Mouse (Mus musculus) lung, embryonic 14.5 days (tissue): ENCODE results near the gene Sys1. TPM values are rescaled to one million over a fixed set of nuclear protein-coding genes. Genes with fewer than 3 reads are reported as not detected.

Experiments
- ATAC-seq: fragments of 200-750 bp; cut with Nextera tagmentation; 2 replicates; pipeline ENCODE4 v1.8.0; 2017; ENCODE audit warnings: mild to moderate bottlenecking, moderate TSS enrichment, moderate library complexity; ENCODE audit not compliant: insufficient read depth
- DNase-seq: peaks from one replicate; pipeline ENCODE4 v3.0.0-alpha.2; 2015
- H3K27ac ChIP-seq: fragments of 300-500 bp; sonication (generic); 2 replicates; pipeline ENCODE4 v1.5.1; 2014; ENCODE audit warnings: low read depth, mild to moderate bottlenecking, moderate library complexity
- H3K27me3 ChIP-seq: fragments of 300-500 bp; sonication (generic); 2 replicates; pipeline ENCODE4 v1.6.1; 2014; ENCODE audit warnings: low read length, control low read depth; ENCODE audit not compliant: insufficient read depth
- H3K36me3 ChIP-seq: fragments of 300-500 bp; sonication (generic); 2 replicates; pipeline ENCODE4 v1.6.1; 2014; ENCODE audit warnings: control low read depth; ENCODE audit not compliant: insufficient read depth
- H3K4me1 ChIP-seq: fragments of 300-500 bp; sonication (generic); 2 replicates; pipeline ENCODE4 v1.6.1; 2014; ENCODE audit warnings: antibody characterized with exemption, control low read depth; ENCODE audit not compliant: insufficient read depth
- H3K4me2 ChIP-seq: fragments of 300-500 bp; sonication (generic); 2 replicates; pipeline ENCODE4 v1.6.1; 2014; ENCODE audit warnings: mild to moderate bottlenecking
- H3K4me3 ChIP-seq: fragments of 300-500 bp; sonication (generic); 2 replicates; pipeline ENCODE4 v1.5.1; 2014; ENCODE audit warnings: low read depth, low read length
- H3K9ac ChIP-seq: fragments of 300-500 bp; sonication (generic); 2 replicates; pipeline ENCODE4 v1.6.1; 2014
- H3K9me3 ChIP-seq: fragments of 300-500 bp; sonication (generic); 2 replicates; pipeline ENCODE4 v1.6.1; 2016; ENCODE audit warnings: low read depth, low read length, control low read depth
- CTCF ChIP-seq: IDR thresholded peaks from 2 replicates; pipeline ENCODE4 v1.5.1; 2016; ENCODE audit warnings: antibody characterized with exemption, low read depth
- WGBS: fragments of 180-500 bp; shearing (Covaris S2); extraction: QIAGEN DNeasy Blood & Tissue Kit; methylation state at CpG from one replicate; pipeline ENCODE4 v1.1.7; 2014; 5-methylcytosine and 5-hydroxymethylcytosine counted together
- polyA plus RNA-seq: library from polyadenylated mRNA; unstranded; fragments of >200 nt; fragmentation: Nextera tagmentation; extraction: Ambion mirVana; gene quantifications from 2 replicates; pipeline ENCODE4 v1.2.1, GENCODE M21; 2014

Sys1 gene
- polyA plus RNA-seq, 1 experiment from 2014 or later = 68.7 TPM

- Histone ChIP-seq H3K27me3 (no peaks in the 10 kb centered on the region), H3K36me3 (peaks cover 10% of the 10 kb centered on the region; the same call in 1 of the 2 replicates), H3K4me1 (peaks cover 51% of the 10 kb centered on the region), H3K9me3 (no peaks in the 10 kb centered on the region), H3K9ac (no peak overlapping the region), H3K4me3 (no peak overlapping the region), H3K27ac (peak overlapping the region; percentile 51; the same call in 1 of the 2 replicates), H3K4me2 (peak overlapping the region; percentile 36)
- DNase-seq = no peak
- no peak for TF ChIP-seq CTCF
- no peak for ATAC-seq
- WGBS = 65% methylated on average over 9 of the region's 9 CpGs
These were observed 23.4 kb upstream of the Sys1 start for GRCm38 (mm10) chr2:164433278-164433895.

- DNase-seq (no peak), ATAC-seq (no peak)
- Histone ChIP-seq H3K9me3 (no peaks in the 10 kb centered on the region), H3K4me2 (no peak overlapping the region), H3K27me3 (no peaks in the 10 kb centered on the region), H3K4me1 (peaks cover 64% of the 10 kb centered on the region), H3K4me3 (no peak overlapping the region), H3K27ac (no peak overlapping the region), H3K9ac (no peak overlapping the region), H3K36me3 (no peaks in the 10 kb centered on the region)
- TF ChIP-seq CTCF = no peak
- 39% methylated on average over 3 of the region's 3 CpGs for WGBS
These were observed 22.1 kb upstream of the Sys1 start for GRCm38 (mm10) chr2:164434681-164435080.

GRCm38 (mm10) chr2:164435216-164436090 lies 21.3 kb upstream of the Sys1 start:
- Histone ChIP-seq H3K9me3 (no peaks in the 10 kb centered on the region), H3K4me3 (no peak overlapping the region), H3K36me3 (no peaks in the 10 kb centered on the region), H3K4me2 (no peak overlapping the region), H3K4me1 (peaks cover 66% of the 10 kb centered on the region), H3K27me3 (no peaks in the 10 kb centered on the region), H3K27ac (peak overlapping the region; percentile 42; the same call in 1 of the 2 replicates), H3K9ac (no peak overlapping the region)
- DNase-seq (no peak), ATAC-seq (no peak)
- WGBS = 31% methylated on average over 5 of the region's 5 CpGs
- no peak for TF ChIP-seq CTCF

GRCm38 (mm10) chr2:164436215-164436913 lies 20.4 kb upstream of the Sys1 start:
- Histone ChIP-seq H3K9ac (no peak overlapping the region; the same call in 1 of the 2 replicates), H3K36me3 (no peaks in the 10 kb centered on the region), H3K9me3 (no peaks in the 10 kb centered on the region), H3K27me3 (no peaks in the 10 kb centered on the region), H3K4me1 (peaks cover 59% of the 10 kb centered on the region), H3K27ac (peak overlapping the region; percentile 4; the same call in 1 of the 2 replicates), H3K4me3 (no peak overlapping the region), H3K4me2 (0 out of 2 replicates have a peak overlapping the region, but pooled peaks have one; percentile 10)
- DNase-seq (no peak), ATAC-seq (no peak)
- 21% methylated on average over 8 of the region's 8 CpGs for WGBS
- no peak for TF ChIP-seq CTCF

- H3K27ac ChIP-seq = peak overlapping the region; percentile 4; the same call in 1 of the 2 replicates
- no peaks in the 10 kb centered on the region for H3K27me3 ChIP-seq
- H3K4me3 ChIP-seq = no peak overlapping the region
- WGBS = 54% methylated on average over 3 of the region's 3 CpGs
- H3K4me2 ChIP-seq = 0 out of 2 replicates have a peak overlapping the region, but pooled peaks have one; percentile 10
- no peak for TF ChIP-seq CTCF
- DNase-seq = no peak
- peaks cover 55% of the 10 kb centered on the region for H3K4me1 ChIP-seq
- no peaks in the 10 kb centered on the region for H3K36me3 ChIP-seq
- no peaks in the 10 kb centered on the region for H3K9me3 ChIP-seq
- H3K9ac ChIP-seq = no peak overlapping the region
- ATAC-seq = no peak
These were observed 19.8 kb upstream of the Sys1 start for GRCm38 (mm10) chr2:164436961-164437360.

- DNase-seq = no peak
- 47% methylated on average over 6 of the region's 6 CpGs for WGBS
- Histone ChIP-seq H3K27ac (peak overlapping the region; percentile 27; the same call in 1 of the 2 replicates), H3K4me2 (peak overlapping the region; percentile 26), H3K27me3 (no peaks in the 10 kb centered on the region), H3K4me1 (peaks cover 51% of the 10 kb centered on the region), H3K9ac (no peak overlapping the region), H3K9me3 (no peaks in the 10 kb centered on the region), H3K4me3 (no peak overlapping the region), H3K36me3 (no peaks in the 10 kb centered on the region)
- TF ChIP-seq CTCF = no peak
- no peak for ATAC-seq
These were observed 19.1 kb upstream of the Sys1 start for GRCm38 (mm10) chr2:164437710-164438109.
